Mouse (Mus musculus): Measurements from ENCODE around the gene Gtf2h3.
"Not testable (repeated sequence)": the region's sequence is repeated elsewhere in the genome, so short reads cannot be mapped to it uniquely, and the experiment has no call there.

The Gtf2h3 gene

DNA sequence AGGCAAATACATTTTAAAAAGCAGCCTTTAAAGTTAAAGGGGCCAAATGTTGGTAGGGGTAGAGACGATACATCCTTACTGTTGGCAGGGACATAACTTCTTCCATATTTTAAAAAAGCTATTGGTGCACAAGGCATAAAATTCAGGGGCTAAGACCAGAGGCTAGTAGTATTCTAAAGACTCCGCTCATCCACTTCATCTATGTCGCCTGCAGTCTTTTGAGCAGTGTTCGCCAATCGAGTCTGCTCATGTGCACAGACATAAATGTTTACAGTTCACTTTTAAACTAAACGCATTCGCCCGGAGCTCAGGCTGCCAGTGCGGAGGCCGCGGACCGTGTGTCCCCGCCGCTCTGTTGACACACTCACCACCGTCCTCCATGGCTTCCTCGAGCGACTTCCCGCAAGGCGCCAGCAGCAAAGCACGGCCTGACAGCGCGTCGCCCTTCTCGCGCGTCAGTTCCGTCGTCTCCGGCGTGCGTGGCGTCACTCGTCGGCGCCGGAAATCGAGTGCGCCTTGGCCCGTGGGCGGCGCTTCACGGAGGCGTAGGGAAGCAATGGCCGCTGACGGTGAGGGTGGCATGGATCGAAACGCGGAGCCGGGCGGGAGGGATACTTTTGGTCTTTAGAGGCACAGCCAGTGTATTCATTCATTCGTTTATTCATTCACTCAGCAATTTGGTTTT lies at the start of gene Gtf2h3, which contains the start of gene Eif2b1:
TSS of gene Gtf2h3 (plus strand) at position 508 of the 685 bp plus-strand sequence.
TSS of gene Eif2b1 (minus strand) at position 499 of the 685 bp plus-strand sequence.
- peak; percentile 95 for DNase-seq

DNA sequence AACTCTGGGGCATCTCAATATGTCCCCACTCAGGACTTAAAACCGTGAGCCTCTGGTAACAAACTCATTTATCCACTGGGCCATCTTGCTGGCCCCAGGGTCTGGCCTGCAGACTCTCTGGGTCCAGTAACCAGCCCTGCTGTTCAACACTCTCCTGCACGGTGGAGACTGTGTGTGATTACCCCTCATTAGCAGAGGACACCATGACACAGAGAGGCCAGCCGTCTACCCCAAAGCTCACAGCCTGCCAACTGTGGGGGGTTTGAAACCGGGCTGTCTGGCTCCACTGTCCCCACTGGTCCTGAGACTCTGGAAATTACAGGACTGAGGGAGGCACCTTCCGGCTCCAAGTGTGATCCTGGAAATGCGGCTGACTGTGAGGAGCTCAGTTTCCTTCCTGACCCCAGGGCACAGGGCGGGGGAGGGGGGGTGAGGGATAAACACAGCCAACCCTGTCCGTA lies 49.7 kb upstream of the Gtf2h3 start:
- no peak for DNase-seq

DNA sequence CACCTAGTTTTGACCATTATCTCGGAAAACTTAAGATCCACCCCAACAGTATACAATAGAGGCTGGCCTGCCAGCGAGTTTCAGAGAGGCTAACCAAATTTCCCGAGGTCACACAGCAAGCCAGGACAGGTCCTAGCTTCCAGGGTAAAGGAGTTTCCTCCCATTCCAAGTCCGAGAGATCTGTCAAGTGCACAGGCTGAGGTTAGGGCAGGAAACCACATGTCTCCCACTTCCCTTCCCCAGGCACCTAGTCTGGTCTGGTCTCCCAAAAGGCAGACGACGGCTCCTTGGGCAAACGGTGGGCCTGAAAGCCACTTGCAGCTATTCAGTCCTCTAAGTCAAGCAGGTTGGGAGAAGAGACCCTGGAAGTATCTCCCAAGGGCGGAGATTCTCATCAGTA lies 49.2 kb upstream of the Gtf2h3 start:
- DNase-seq = no peak

DNA sequence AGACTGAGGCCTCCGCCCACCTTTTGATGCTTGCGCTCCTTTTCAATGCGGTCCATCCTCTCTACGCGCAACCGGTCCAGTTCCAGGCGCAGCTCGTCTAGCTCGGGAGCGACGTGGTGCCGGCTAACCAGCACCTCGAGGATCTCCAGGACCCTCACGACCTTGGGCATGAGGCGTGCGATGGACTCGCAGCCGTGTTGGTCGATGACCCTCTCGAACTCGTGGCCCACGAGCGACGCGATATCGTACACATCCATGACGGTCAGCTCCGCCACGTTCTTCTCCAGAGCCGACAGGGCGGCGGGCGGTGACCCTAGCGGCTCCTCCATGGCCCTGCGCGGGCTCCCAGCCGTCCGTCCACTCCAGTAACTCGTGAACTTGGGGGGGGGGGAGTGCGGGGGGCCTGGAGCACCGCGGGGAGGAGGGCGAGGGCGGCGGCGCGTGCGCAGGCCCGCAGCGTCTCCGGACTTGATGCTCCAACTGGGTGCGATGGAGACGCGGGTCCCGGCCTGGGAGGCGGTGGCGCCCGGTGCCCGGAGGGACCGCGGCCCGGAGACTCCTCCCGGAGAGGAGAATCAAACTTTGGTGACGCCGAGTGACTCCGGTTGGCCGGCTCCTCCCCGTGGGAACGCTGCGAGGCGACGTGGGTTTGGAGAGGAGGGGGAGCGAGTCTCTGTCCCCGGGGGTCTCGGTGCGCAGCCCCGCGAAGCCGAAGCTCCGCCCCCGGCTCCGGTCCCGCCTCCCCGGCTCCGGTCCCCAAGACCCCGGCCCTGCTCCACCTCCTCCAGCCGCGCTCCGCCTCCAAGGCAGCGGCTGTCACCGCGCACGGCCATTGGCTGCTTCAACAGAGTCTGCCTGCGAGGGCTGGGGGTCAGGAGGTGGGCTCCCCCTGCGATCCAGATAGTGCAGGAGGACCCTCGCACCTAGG lies 48.0 kb upstream of the Gtf2h3 start, which contains the start of gene Rilpl1:
TSS of gene Rilpl1 (minus strand) at position 737 of the 928 bp plus-strand sequence.
- DNase-seq = peak; percentile 84

DNA sequence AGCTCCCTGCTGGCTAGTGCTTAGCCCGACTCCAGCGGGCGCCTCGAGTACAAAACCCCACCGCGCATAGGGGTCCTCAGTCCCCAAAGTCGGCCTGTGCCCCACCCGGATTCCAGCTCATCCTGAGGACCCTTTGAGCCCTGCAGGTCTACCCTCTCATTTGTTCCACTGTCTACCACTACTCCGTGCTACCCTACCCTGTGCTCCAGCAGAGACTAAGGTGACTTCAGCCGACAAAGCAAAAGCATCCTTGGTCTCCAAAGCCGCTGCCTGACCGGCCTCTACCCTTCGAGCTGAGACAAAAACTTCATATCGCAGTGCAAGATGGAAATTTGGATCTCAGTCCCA lies 47.4 kb upstream of the Gtf2h3 start:
- DNase-seq = no peak

DNA sequence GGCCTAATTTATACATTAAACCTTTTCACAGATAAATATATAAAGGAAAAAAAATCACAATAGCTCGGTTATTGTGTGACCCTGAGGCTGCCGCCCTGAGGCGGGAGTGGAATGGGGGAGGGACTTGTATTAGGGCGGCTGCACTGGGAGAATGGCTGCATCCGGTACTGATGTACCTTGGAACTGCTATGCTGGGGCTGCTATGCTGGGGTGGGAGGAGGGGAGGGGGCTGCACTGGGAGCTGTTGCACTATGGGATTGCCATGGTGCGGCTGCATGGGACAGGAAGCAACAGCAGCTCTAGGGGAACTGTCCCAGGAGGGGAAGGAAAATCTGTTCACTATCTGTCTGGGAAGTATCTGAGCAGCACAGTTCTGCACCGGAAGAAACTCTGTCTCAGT lies 46.5 kb upstream of the Gtf2h3 start:
- no peak for DNase-seq

DNA sequence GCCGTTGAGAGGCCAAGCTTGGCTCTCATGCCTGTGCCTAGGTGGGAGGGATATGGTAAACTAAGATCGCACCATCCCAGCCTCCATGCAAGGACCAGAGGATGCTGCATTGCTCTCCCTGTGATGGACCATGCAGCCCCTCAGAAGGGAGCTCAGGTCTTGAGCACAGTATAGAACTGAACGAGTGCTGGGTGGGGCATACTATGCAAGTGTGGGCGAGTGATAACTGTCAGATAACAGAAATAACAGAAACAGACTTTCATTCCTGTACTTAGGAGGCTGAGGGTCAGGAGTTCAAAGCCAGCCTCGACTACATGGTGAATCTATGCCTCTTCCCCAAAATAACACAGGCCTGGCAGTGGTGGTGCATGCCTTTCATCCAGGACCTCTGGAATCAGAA lies 43.9 kb upstream of the Gtf2h3 start:
- no peak for DNase-seq

DNA sequence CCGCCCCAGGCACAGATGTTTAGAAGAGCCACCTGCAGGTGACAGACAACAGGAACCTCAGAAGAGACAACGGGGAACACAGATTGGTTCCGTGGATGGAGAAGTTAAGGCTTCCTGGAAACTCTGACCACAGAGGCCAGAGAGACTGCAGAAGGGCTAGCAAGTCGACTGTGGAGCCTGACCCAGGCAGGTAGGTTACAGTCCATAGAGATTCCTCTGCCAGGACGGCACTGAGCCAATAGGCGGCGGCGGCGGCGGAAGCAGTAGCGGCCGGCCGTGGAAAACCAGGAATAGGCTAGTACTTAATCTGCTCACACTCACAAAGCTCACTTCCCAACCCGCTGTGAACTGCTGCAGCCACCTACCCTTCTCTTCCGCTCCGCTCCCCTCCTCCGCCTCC lies 42.2 kb upstream of the Gtf2h3 start:
- no peak for DNase-seq

DNA sequence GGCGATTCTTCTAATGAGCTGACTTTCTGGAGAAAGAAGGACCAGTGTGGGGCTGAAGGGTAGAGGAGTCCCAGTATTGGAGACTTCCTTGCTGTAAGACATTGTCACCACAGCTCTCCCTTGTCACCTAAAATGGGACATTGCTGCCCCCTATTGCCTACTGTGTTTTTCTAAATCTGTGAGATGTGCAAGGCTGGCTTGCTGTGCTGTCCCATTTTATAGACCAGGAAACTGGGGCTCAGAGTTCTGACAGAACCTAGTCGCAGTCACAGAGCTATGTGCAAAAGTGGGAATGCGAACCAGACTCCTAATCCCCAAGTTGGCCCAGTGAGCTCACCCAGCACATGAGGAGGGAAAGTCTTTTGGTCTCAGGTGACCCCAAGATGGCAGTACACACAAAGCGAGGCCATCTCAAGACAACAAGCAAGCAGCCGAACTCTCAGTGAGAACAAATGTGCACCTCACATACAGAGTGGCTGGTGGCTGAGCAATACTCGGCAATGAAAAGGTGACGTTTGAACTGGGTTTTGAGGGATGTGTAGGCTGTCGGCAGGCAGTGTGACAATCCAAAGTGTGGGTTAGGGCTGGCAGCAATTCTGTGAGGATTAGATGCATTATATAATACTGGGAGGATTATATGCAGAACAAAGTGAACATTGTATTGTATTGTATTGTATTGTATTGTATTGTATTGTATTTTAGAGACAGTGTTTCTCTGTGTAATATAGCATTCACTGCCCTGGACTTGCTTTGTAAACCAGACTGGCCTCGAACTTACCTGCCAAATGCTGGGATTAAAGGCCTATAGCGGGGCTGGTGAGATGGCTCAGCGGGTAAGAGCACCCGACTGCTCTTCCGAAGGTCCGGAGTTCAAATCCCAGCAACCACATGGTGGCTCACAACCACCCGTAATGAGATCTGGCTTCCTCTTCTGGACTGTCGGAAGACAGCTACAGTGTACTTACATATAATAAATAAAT lies 39.8 kb upstream of the Gtf2h3 start:
- DNase-seq = peak; percentile 51

DNA sequence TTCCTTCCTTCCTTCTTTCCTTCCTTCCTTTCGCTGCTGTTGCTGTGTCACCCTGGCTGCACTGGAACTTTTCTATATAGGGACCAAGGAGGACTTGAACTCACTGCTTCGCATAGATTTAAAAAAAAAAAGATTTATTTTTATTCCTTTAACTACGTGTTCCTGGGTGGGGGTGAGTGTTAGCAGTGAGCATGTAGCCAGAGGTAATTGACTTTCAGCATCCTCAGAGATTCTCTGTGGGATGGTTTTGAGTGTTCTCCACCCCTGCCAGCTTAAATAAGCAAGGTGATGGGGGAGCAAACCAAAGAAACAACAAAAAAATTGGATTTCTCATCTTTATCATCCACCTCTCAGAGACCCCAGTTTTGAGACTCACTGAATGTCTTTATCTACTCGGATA lies 39.0 kb upstream of the Gtf2h3 start:
- DNase-seq = no peak

DNA sequence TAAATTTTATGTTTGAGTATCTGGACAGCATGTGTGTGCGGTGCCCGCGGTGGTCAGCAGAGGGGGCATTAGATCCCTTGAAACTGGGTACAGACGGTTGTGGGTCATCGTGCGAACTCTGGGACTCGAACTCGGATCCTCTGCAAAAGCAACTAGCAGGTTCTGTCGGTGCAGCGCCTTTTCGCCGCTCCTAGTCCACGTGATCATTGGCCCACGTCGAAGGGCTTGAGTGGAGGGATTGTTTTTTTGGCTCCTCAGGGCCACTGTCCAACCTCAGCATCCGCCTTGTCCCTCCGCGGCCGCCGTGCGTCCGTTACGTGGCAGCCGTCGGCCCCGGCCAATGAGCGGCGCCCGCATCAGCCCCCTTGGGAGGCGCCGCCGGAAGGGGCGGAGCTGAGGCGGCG lies 38.6 kb upstream of the Gtf2h3 start, which contains the start of gene Tmed2:
TSS of gene Tmed2 (plus strand) at position 313 of the 404 bp plus-strand sequence.
- DNase-seq = peak; percentile 98

DNA sequence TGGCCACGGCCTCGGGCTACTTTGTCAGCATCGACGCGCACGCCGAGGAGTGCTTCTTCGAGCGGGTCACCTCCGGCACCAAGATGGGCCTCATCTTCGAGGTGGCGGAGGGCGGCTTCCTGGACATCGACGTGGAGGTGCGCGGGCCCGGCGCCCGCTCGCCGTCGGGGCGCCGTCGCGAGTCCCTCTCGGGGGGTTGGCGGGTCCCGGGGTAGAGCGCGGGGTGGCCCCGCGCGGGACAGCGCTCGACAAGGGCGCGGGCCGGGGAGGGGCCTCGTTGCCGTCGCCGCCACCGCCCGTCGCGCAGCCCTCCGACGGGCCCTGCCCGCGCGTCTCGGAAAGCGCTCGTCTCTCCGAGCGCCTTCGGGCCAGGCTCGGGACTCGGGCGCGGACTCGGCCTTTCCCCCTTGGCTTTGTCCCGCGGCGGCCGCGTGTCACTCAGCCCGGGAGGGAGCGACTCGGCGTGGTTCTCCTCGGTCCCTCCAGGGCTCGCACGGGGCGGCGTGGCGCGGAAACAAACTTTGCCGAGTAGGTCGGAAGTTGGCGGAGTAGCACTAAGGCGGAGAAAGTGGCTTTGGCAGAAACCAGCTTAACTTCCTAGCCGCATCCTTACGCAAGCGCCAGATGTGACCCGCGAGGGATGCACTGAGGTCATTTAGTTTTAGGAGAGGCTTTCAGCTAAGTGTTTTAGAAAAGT lies 37.9 kb upstream of the Gtf2h3 start:
- peak; percentile 54 for DNase-seq

DNA sequence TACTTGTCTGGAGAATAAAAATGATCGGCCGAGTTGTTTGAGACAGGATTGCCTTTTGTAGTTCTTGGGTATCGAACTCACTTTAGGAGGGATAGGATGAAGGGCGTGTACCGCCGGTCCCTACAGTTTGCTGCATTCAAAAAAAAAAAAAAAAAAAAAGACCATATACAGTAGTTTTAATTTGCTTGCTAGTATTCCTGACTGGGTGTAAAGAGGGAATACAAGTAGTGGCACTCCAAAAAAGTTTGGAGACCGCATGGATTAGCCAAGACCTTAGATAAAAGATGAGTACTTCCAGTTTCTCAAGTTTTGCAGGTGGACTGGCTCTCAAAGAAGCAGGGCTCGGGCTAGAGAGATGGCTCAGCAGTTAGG lies 37.4 kb upstream of the Gtf2h3 start:
- no peak for DNase-seq

DNA sequence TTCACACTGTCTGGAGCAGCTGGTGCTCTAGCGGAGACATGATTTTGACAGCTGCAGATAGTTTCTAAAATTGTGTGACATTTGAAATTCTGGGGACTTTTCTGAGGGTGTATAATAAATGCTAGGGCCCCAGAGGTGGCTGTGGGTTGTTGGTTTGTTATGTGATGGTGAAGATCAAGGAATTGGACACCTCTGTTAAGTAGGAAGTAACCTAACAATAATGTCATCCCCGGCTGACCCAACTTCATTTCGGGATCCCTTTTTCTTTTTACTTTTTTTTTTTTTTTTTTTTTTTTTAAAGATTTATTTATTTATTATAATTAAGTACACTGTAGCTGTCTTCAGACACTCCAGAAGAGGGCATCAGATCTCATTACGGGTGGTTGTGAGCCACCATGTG lies 28.2 kb upstream of the Gtf2h3 start:
- DNase-seq = not testable (repeated sequence)

DNA sequence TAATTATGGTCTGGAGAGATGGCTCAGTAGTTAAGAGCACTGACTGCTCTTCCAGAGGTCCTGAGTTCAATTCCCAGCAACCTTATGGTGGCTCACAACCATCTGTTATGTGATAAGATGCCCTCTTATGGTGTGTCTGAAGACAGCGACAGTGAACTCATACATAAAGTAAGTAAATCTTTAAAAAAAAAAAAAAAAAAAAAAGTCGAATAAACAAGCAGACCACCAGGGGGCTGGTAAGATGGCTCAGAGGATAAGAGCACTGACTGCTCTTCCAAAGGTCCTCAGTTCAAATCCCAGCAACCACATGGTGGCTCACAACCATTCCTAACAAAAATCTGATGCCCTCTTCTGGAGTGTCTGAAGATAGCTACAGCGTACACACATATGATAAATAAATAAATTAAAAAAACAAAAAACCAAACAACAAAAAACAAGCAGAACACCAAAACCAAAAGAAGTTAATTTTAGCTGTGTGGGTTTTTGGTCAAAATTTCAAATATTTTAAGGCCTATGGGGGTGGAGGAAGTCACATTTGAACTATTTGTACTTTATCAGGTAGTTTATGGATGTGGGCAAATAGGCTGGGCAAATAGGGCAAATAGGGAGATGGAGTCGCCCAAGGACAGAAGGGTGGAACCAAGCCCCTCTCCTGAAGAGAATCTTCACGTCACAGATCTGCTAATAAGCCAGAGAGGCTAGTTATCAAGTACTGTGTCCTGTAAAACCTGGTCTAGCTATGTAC lies 27.4 kb upstream of the Gtf2h3 start:
- not testable (repeated sequence) for DNase-seq

DNA sequence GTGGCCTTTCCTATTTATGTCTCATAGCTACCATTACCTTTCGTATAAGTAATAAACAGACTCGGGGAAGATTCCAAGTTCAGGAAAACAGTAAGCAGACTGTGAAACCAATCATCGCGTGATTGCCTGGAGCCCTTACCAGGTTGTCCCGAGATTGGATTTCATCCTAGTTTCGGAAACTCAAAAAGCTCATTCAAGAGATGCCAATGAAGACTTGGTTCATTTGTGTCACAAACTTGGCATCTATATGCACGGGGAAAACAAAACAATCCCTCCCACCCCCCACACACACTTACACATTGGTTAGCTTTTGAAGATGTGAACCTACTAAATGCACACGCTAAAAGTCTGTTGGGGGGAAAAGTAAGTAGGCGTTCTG lies 26.9 kb upstream of the Gtf2h3 start:
- no peak for DNase-seq

DNA sequence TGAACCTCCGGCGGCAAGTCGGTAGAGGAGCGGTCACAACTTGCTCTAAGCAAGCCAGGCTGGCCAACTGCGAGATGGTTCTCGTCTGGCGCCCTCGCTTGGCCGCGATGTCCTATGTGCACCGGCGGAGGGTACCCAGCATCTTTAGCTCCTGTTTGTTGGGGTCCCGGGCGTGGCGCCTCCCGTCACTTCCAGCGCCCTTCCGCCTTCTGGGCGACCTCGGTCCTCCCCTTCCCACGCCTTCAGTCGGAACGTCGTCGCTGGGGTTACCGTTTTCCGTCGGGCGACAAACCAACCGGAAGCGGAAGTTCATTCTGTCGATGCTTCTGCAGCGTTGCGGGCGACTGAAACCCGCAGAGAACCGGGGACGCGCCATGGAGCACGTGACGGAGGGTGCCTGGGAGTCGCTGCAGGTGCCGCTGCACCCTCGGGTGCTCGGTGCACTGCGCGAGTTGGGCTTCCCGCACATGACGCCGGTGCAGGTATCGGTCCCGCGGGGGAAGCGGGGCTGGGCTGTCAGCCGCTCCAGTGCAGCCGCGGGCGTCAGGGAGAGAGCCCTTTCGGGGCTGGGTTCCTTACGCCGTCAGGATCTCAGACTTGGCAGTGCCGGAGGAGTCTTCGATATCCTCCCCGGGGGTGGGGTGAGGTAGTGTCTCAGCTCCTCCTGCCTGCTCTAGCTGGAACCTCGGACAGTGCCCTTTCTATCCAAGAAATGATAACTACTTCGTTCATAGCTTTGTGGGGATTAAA lies 26.2 kb upstream of the Gtf2h3 start, which contains the start of gene Ddx55:
TSS of gene Ddx55 (plus strand) at position 307 of the 750 bp plus-strand sequence.
- peak; percentile 90 for DNase-seq

DNA sequence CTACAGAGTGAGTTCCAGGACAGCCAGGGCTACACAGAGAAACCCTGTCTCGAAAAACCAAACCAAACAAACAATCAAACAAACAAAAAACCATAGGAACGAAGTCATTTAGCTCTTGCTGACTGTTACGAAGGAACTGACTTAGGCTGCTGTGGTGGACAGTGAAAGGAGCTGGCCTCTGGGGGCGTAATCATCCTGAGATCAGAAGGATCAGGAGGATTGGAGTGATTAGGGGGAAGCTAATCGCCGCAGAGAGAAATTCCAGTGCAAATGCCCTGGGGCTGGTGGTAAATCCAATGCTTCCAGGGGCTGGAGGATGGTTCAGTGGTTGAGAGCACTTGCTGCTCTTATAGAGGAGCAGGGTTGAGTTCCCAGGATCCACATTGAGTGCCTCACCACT lies 25.3 kb upstream of the Gtf2h3 start:
- no peak for DNase-seq

DNA sequence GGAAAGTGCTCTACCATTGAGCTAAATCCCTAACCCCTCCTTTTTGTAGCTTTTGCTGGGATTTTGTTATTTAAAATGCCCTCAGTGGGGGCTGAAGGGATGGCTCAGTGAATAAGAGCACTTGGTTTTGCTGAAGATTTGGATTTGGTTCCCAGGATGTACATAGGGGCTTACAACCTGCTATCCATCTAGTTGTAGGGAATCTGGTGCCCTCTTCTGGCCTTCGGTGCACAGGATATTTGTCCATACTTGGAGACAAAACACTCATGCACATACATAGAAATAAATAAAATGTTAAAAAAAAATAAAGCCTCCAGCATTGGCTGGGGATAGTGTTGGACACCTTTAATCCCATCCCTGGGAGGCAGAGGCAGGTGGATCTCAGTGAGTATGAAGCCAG lies 23.8 kb upstream of the Gtf2h3 start:
- DNase-seq = no peak

DNA sequence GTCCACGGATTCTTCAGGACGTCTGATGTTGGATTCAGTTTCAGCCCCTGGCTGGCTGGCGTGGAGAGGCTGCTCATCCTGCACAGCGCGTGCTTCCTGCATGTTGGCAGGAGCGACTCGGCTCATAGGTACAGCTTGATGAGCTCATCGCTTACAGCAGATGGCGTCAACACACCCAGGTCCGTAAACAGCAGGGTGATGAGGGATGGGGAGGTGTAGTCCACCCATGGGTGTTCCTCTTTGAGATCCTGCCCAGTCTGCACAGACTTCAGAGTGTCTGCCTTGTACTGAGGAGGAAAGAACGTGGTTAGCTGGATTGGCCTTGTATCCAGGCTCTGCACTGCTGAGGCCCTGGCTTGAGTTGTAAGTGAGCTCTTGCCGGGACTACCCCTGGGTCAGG lies 7.9 kb upstream of the Gtf2h3 start:
- DNase-seq = peak; percentile 76
